Mouse (Mus musculus) mesoderm, embryonic 11.5 days (tissue): ENCODE results near the gene BC029722.

Experiments
- DNase-seq: peaks from one replicate; pipeline ENCODE4 v3.0.0-alpha.2; 2012; ENCODE audit warnings: low read depth, low spot score

The BC029722 gene

DNA sequence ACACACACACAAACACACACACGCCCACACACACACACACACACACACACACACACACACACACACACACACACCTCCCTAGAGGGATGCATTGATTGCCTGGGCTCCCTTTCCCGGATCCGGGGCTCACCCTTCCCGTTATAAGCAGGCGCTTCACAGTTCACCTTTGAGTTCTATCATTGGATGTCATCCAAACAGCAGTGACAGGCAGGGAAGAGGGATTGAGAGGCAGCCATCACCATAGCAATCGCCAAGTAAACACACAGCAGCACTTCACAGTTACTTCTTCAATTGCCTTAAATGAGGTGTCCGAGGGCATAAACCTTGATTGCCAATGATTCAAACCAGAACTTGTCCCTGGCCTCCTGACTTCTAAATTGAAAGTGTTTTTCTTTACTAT, 40.2 kb downstream of the BC029722 start:
- DNase-seq, result no peak

DNA sequence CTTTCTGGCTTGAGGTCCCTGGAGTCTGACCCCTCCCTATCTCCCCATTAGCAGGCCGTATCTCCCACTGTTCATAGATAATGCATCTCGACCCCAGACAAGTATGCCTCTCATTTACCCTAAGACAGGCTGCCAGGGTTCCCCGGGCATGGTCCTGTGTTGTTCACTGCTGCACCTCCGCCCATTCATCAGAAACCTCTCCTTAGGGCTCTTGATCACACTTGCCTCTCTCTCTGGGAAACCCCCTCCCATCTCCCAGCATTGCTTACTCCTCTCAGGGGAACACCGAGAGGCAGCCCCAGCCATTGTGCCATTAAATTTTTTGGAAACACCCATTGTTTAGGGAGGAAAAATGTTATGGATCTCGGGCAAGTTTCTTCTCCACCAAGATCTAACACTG, 41.2 kb downstream of the BC029722 start:
- DNase-seq, result no peak

DNA sequence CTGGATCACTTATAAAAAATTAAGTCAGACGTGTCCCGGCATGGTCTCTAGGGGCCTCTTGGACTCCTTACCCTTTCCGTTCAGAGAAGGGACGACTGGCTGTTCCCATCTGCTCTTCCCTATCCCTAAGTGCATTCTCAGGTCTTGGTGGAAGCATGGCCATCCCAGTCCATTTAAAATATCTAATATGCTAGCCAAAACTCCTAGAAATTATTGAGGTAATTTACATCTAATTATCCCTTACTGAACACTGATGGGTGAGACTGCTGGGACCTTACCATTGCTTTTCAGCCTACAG, 41.6 kb downstream of the BC029722 start:
- DNase-seq, result no peak

DNA sequence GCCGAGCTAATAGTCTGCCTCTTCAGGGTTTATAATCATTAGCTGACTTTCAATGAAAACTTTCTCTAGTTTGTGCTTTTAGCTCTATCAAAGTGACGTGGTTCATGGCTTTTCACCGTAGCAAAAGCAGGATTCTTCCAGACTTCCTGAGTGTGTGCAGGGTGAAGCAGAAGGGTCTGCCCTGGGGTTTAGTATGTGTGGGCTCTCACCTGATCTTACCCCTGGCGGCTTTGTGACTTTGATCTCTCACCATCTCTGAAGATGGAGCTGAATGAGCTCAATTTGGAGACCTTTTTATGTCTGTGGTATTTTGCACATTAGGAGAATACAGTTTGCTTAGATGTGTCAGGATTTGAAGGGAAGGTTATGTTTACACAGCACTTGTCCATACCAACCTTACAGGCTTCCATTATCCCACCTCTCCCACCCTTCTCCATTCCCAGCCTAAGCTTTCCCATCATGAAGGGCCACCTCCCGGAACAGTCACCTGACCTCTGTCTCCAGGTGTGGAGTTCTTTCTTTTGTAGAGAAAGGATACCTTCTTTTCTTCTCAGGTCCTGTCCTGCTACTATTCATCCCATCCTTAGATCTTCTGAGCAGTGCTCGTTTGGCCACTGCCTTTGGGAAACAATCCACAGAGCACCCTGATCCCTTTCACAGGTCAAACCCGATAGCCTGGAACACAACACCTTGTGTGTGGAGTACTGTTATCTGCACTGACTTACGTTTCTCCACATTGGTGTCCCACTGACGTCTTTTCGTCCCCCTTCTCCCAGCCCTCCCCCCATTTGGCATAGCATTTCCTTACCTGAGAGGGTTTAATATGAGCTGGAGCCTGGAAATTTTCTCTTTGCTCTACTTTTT, 42.2 kb downstream of the BC029722 start:
- no peak for DNase-seq

DNA sequence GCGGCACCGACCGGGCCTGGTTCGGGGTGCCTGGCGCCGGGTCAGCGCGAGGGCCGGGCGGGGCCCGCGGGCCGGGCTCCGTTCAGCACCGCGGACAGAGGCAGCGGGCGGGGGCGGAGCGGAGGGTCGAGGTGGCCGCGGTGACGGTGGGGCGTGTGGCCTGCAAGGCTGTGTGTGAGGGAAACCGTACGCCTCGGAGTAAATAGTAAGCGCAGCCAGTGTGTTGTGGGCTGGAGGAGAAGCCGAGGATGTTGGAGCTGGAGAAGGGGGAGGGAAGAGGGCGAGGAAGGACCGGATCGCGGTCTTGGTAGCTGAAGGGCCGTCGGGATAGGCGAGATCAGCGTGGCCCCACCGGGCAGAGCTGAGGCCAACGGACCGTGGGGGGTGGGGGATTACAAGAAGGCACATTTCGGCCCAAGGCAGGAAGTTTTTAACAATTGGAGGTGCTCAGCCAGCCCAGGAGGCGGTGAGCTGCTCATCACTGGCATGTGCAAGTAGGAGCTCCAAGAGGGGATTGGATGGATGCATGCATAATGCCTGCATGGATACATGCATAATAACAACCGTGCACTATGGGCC, 43.5 kb downstream of the BC029722 start:
- peak; percentile 56 for DNase-seq

DNA sequence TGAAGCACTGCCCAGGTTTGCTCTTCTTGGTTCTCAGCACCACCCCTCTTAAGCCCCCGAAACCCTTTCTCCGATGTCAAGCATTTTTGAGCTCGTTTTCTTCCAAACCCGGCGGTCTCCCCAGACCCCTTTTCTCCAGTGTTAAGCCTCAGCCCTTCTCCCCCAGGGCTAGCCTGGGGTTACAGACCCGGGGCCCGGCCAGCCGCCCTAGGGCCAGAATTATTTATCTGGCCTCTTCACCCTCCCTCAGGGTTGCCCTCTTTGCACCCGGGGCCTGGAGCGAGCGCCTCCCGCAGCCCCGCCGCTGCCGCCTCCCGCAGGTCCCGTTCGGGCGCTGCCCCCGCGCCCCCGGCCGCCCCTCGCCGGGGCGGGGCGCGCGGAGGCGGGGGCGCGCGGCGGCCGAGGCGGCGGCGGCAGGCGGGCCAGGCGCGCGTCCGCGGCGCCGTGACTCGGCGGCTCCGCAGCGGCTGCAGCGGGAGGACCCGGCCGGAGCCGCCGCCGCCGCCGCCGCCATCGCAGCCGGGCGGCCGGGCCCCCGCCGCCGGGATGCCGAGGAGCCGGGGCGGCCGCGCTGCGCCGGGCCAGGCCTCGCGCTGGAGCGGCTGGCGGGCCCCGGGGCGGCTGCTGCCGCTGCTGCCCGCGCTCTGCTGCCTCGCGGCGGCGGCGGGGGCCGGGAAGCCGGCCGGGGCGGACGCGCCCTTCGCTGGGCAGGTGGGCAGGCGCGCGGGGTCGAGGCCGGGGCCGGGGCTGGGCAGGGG, 44.1 kb downstream of the BC029722 start, which contains the start of gene Mmp24:
Gene Mmp24, plus strand, starts transcription at position 416 of the 758 bp plus-strand sequence.
- no peak for DNase-seq

DNA sequence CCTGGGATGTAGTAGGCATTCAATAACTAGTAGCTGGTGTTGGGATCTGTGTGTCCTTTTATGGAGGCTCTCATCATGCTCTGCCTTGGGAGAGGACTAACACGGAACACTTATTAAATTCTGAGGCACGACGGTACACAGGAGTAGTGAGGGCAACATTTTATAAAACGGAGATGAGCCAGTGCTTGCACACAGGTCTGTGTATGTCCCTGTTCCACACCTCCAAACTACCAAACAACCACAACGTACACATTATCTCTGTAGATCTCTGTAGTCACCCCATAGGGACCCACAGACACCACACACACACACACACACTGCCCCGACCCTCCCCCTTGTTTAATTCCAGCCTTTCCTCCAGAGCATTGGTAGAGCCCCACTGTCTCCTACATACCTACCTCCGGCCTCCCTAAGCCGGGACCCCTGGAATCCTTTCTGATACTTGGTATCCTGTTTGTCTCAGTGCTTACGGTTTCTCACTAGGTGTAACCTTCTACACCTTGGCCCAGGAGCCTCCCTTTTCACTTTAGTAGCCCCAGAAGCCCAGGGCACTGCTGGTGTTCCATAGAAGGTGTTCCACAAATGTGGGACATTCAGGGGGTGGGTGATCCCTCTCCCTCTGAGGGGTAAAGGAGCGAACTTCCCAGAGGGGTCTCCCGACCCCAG, 44.8 kb downstream of the BC029722 start:
- no peak for DNase-seq

DNA sequence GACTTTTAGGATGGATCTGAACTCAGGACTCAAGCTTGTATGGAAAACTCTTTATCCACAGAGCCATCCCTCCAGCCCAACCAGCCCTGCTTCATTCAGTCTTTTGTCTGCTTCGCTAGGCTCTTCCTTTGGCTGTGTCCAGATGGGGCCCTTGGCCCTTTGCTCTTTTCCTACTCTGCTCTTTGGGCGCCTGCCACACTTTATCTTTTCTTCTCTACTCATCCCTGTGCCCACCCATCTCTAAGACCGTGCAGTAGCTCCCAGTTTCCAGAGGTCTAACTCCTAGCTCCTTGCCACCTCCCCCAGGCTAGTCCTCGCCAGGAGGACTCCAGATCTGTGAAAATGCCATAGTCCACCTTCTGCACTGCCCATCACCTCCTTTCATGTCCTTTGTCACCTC, 45.6 kb downstream of the BC029722 start:
- no peak for DNase-seq
